Mouse (Mus musculus) stomach, postnatal 0 days (tissue): Measurements from ENCODE around the gene Slc24a4. TPM values are rescaled to one million over a fixed set of nuclear protein-coding genes. Genes with fewer than 3 reads are reported as not detected.

Source experiments
- ATAC-seq: fragments of 200-750 bp; cut with Nextera tagmentation; 2 replicates; pipeline ENCODE4 v1.8.0; 2017; ENCODE audit not compliant: low FRiP score, low TSS enrichment
- DNase-seq: peaks from one replicate; pipeline ENCODE4 v3.0.0-alpha.2; 2016; ENCODE audit warnings: low spot score
- H3K27ac ChIP-seq: fragments of 300-500 bp; sonication (generic); replicated peaks from 2 replicates; pipeline ENCODE4 v1.5.1; 2014; ENCODE audit warnings: mild to moderate bottlenecking, control low read depth
- H3K27me3 ChIP-seq: fragments of 300-500 bp; sonication (generic); 2 replicates; pipeline ENCODE4 v1.6.1; 2014; ENCODE audit warnings: low read length; ENCODE audit not compliant: control insufficient read depth, insufficient read depth
- H3K36me3 ChIP-seq: fragments of 300-500 bp; sonication (generic); 2 replicates; pipeline ENCODE4 v1.6.1; 2014; ENCODE audit warnings: low read length, mixed read lengths; ENCODE audit not compliant: control insufficient read depth, insufficient read depth
- H3K4me1 ChIP-seq: fragments of 300-500 bp; sonication (generic); replicated peaks from 2 replicates; pipeline ENCODE4 v1.6.1; 2014; ENCODE audit warnings: antibody characterized with exemption; ENCODE audit not compliant: control insufficient read depth, insufficient read depth
- H3K4me2 ChIP-seq: fragments of 300-500 bp; sonication (generic); replicated peaks from 2 replicates; pipeline ENCODE4 v1.6.1; 2014; ENCODE audit warnings: low read depth, mild to moderate bottlenecking, control low read depth, moderate library complexity
- H3K4me3 ChIP-seq: fragments of 300-500 bp; sonication (generic); 2 replicates; pipeline ENCODE4 v1.5.1; 2014; ENCODE audit warnings: low read depth, low read length, control low read depth
- H3K9ac ChIP-seq: fragments of 300-500 bp; sonication (generic); 2 replicates; pipeline ENCODE4 v1.6.1; 2014; ENCODE audit warnings: mild to moderate bottlenecking, low read length, control low read depth, mixed read lengths
- H3K9me3 ChIP-seq: fragments of 300-500 bp; sonication (generic); 2 replicates; pipeline ENCODE4 v1.6.1; 2016; ENCODE audit warnings: low read length; ENCODE audit not compliant: control insufficient read depth
- CTCF ChIP-seq: IDR thresholded peaks from 2 replicates; pipeline ENCODE4 v1.5.1; 2016; ENCODE audit warnings: antibody characterized with exemption, low read depth, mild to moderate bottlenecking, moderate library complexity
- EP300 ChIP-seq: optimal IDR thresholded peaks from 2 replicates; pipeline ENCODE3; 2016; ENCODE audit warnings: antibody characterized with exemption
- WGBS: fragments of 180-500 bp; shearing (Covaris S2); extraction: QIAGEN DNeasy Blood & Tissue Kit; methylation state at CpG from one replicate; pipeline ENCODE4 v1.1.7; 2014; 5-methylcytosine and 5-hydroxymethylcytosine counted together
- polyA plus RNA-seq: library from polyadenylated mRNA; unstranded; fragments of >200 nt; fragmentation: Nextera tagmentation; extraction: Ambion mirVana; gene quantifications from 2 replicates; pipeline ENCODE4 v1.2.1, GENCODE M21; 2015

The Slc24a4 gene
- polyA plus RNA-seq, 1 experiment from 2014 or later = 0.28 TPM

DNA sequence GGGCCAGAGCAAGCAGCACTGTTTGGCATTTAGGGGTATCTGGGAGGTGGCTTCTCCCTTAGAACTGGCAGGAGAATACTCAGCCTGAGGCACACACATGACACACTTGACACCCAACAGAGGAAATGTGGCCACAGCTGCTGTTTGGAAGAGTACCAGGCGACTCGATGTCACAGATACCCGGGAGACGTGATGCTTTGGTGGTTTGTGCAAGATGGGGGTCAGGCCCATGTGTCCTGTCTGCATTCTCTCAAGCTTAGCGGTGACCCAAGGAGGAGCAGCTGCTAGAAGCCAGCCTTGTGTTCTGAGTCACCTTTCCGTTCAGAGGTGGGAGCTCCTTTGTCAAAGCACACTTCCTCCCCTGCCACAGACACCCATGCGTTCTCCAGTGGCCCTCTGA lies 166.7 kb downstream of the Slc24a4 start:
- TF ChIP-seq EP300 = no peak
- TF ChIP-seq CTCF = no peak
- H3K27me3 ChIP-seq = no peaks in the 10 kb centered on the region
- H3K36me3 ChIP-seq = no peaks in the 10 kb centered on the region
- no peak overlapping the region for H3K4me2 ChIP-seq
- H3K4me3 ChIP-seq = no peak overlapping the region
- H3K9me3 ChIP-seq = no peaks in the 10 kb centered on the region
- ATAC-seq (no peak), DNase-seq (no peak)
- no peak overlapping the region for H3K27ac ChIP-seq
- H3K4me1 ChIP-seq = no peaks in the 10 kb centered on the region; the same call in 1 of the 2 replicates
- 57% methylated on average over 7 of the region's 7 CpGs for WGBS
- no peak overlapping the region for H3K9ac ChIP-seq

DNA sequence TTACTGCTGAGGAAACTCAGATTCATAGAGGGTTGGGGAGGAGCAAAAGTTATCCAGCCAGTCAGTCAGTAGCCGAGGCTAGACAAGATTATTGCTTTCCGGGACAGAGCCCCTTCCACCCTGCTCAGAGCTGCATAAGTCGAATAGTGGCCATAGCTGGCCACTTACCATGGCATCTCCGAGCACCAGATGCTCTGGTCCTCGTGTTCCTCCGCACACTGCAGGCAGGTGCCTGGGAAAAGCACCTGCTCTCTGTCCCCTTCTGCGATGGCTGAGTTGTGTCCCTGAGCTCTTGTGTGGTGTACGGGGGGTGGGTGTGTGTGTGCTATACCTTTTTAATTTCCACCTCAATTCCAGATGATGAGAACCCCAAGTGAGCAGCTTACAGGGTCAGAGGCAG lies 167.1 kb downstream of the Slc24a4 start:
- DNase-seq (no peak), ATAC-seq (no peak)
- H3K9ac ChIP-seq = no peak overlapping the region
- no peak for TF ChIP-seq CTCF
- TF ChIP-seq EP300 = no peak
- H3K27ac ChIP-seq = no peak overlapping the region
- H3K9me3 ChIP-seq = no peaks in the 10 kb centered on the region
- 87% methylated on average over 8 of the region's 8 CpGs for WGBS
- no peaks in the 10 kb centered on the region for H3K27me3 ChIP-seq
- no peak overlapping the region for H3K4me3 ChIP-seq
- no peaks in the 10 kb centered on the region; the same call in 1 of the 2 replicates for H3K4me1 ChIP-seq
- no peak overlapping the region for H3K4me2 ChIP-seq
- no peaks in the 10 kb centered on the region for H3K36me3 ChIP-seq

DNA sequence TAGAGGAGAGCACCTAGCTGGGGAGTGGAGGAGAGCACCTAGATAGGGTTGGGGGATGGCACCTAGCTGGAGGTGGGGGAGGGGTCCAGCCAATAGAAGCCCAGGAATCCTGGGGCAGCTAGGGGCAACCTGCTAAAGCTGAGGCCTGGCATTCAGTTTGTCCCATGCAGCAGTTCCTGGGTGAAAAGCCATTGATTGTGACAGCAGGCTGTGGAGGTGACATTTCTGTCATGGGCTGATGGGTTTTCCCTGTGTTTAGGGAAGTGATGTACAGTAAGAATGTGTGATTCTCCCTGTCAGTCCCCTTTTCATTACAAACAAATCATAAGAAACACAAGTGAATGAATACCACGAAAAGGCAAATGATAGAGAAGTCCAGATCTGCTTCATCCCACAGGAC lies 167.8 kb downstream of the Slc24a4 start:
- no peak overlapping the region for H3K4me3 ChIP-seq
- no peaks in the 10 kb centered on the region; the same call in 1 of the 2 replicates for H3K4me1 ChIP-seq
- no peak overlapping the region for H3K27ac ChIP-seq
- H3K27me3 ChIP-seq = no peaks in the 10 kb centered on the region
- TF ChIP-seq CTCF = no peak
- no peak for TF ChIP-seq EP300
- ATAC-seq (no peak), DNase-seq (no peak)
- WGBS = 78% methylated on average over 1 of the region's 1 CpGs
- H3K4me2 ChIP-seq = no peak overlapping the region
- no peaks in the 10 kb centered on the region for H3K9me3 ChIP-seq
- H3K36me3 ChIP-seq = no peaks in the 10 kb centered on the region
- no peak overlapping the region for H3K9ac ChIP-seq

DNA sequence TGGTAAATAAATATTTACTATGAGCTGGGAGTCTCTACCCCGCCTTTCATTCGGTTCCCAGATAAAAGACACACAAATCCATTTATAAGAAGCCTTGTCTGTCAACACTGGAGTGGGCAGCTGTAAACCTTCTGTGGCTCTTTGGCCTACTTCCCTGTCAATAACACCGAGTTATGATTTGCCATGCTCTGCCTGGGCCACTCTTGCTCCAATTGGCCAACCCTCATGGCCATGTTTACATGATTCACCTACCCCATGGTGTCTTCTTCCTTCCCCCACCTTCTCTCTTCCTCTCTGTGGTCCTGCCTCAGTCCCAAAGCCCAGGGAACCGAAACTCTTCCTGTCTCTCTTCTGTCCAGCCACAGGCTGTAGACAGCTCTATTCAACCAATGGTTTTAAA lies 168.4 kb downstream of the Slc24a4 start:
- TF ChIP-seq CTCF = no peak
- TF ChIP-seq EP300 = no peak
- no peak overlapping the region for H3K4me3 ChIP-seq
- H3K9me3 ChIP-seq = no peaks in the 10 kb centered on the region
- H3K27me3 ChIP-seq = no peaks in the 10 kb centered on the region
- H3K36me3 ChIP-seq = no peaks in the 10 kb centered on the region
- no peak for DNase-seq
- no peaks in the 10 kb centered on the region; the same call in 1 of the 2 replicates for H3K4me1 ChIP-seq
- no peak for ATAC-seq
- no peak overlapping the region for H3K4me2 ChIP-seq
- H3K27ac ChIP-seq = no peak overlapping the region
- H3K9ac ChIP-seq = no peak overlapping the region
- 55% methylated on average over 4 of the region's 4 CpGs for WGBS

DNA sequence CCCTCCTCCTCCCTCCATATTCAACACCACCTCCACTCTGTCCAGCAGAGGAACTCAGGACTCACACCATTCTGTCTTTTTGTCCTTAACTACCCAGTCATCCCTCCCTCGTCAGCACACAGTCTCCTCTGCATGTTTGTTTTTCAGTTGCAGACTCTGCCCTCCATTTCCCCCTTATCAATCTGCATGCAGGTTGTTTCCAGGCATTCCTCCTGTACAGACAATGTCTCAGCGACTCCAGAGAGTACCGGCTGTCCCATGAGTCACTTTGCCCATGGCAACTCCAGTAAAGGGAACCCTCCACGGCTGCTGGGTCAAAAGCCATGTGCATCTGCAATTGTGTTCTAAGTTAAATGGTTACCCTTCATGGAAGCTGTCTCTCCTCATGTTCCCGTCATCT lies 170.7 kb downstream of the Slc24a4 start:
- H3K4me3 ChIP-seq = no peak overlapping the region
- no peak overlapping the region for H3K9ac ChIP-seq
- ATAC-seq (peak; percentile 38; the same call in 1 of the 2 replicates), DNase-seq (no peak)
- 42% methylated on average over 5 of the region's 5 CpGs for WGBS
- peaks cover 2% of the 10 kb centered on the region for H3K4me1 ChIP-seq
- no peaks in the 10 kb centered on the region for H3K9me3 ChIP-seq
- TF ChIP-seq CTCF (no peak), EP300 (no peak)
- no peaks in the 10 kb centered on the region for H3K27me3 ChIP-seq
- H3K36me3 ChIP-seq = no peaks in the 10 kb centered on the region
- H3K4me2 ChIP-seq = no peak overlapping the region
- H3K27ac ChIP-seq = no peak overlapping the region

DNA sequence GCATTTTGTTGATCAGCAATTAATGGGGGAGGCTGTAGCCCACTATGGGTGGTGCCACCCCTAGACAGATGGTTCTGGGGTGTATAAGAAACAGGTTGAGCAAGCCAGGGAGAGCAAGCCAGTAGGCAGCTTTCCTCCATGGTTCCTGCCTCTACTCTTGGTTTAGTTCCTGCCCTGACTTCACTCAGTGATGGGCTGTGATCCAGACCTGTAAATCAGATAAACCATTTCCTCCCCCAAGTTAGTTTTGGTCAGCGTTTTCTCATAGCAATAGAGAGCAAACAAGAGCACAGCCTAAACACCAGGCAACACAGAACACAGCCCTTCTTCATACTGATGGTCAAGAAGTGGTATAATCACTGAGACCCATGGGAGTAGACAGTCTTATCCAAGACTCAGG lies 173.1 kb downstream of the Slc24a4 start:
- H3K36me3 ChIP-seq = no peaks in the 10 kb centered on the region
- peaks cover 2% of the 10 kb centered on the region for H3K4me1 ChIP-seq
- H3K27me3 ChIP-seq = no peaks in the 10 kb centered on the region
- no peaks in the 10 kb centered on the region for H3K9me3 ChIP-seq
- no peak overlapping the region for H3K4me2 ChIP-seq
- 72% methylated on average over 1 of the region's 1 CpGs for WGBS
- no peak overlapping the region for H3K9ac ChIP-seq
- DNase-seq (no peak), ATAC-seq (no peak)
- no peak overlapping the region for H3K27ac ChIP-seq
- no peak overlapping the region for H3K4me3 ChIP-seq
- TF ChIP-seq CTCF = no peak
- no peak for TF ChIP-seq EP300
